In genomic region chr7:99625722-99626375, GRCm38 (mm10) we compare ENCODE assay signal across 8 mouse cellular contexts. TPM values are rescaled to one million over a fixed set of nuclear protein-coding genes. Genes with fewer than 3 reads are reported as not detected.
A peak's percentile ranks its signal among the peaks of the same experiment; 100 is the strongest.
DNase-seq lines count a peak whose midpoint lies in the region; ATAC-seq and TF ChIP-seq lines count a peak whose summit lies in the region.

No protein-coding gene starts in this region.

- peak overlapping the region; percentile 35 for H3K4me3 ChIP-seq in cortical plate, adult 2 months (ENCODE audit: insufficient read depth, low read length)
- H3K4me3 ChIP-seq in gastrocnemius, adult 2 months, result peak overlapping the region; percentile 88
- H3K4me3 ChIP-seq in hindbrain, embryonic 16.5 days (ENCODE audit: low read length), result peak overlapping the region; percentile 59

- TF ChIP-seq CTCF in cortical plate, adult 2 months (IDR thresholded peaks at IDR 0.05; ENCODE audit: extremely low read depth, insufficient read depth, low read length), result peak; percentile 62
- peak; percentile 99 for TF ChIP-seq CTCF in gastrocnemius, adult 2 months (IDR thresholded peaks at IDR 0.05)

- H3K9me3 ChIP-seq in hindbrain, embryonic 16.5 days (ENCODE audit: control insufficient read depth, low read length), result no peaks in the 10 kb centered on the region

- no peaks in the 10 kb centered on the region for H3K4me1 ChIP-seq in cortical plate, adult 2 months (ENCODE audit: control insufficient read depth, insufficient read depth, low read length)
- peaks cover 7% of the 10 kb centered on the region for H3K4me1 ChIP-seq in hindbrain, embryonic 16.5 days (ENCODE audit: control insufficient read depth, insufficient read depth, low read depth, low read length)

- peaks cover 12% of the 10 kb centered on the region for H3K27me3 ChIP-seq in hindbrain, embryonic 16.5 days (replicated peaks; ENCODE audit: control insufficient read depth, insufficient read depth, low read length)

- ATAC-seq in hindbrain, embryonic 16.5 days, result peak; percentile 91

- WGBS in hindbrain, embryonic 16.5 days, result under 1% methylated on average over 61 of the region's 81 CpGs

- intact Hi-C loops in gastrocnemius, adult 2 months (cut with DNase I), result loop anchor here (1.0 to 2.0 kb wide), 2 partner anchors 41 to 84 kb away; no protein-coding TSS in a partner anchor

- peak overlapping the region; percentile 77 for H3K9ac ChIP-seq in hindbrain, embryonic 16.5 days (ENCODE audit: low read depth, low read length)

- no peak for TF ChIP-seq POLR2A in cortical plate, adult 2 months (IDR thresholded peaks at IDR 0.05; ENCODE audit: extremely low read depth, insufficient read depth, low read length)

- no peak overlapping the region for H3K27ac ChIP-seq in cortical plate, adult 2 months (ENCODE audit: insufficient read depth, low read length)
- peak overlapping the region; percentile 96 for H3K27ac ChIP-seq in gastrocnemius, adult 2 months
- H3K27ac ChIP-seq in hindbrain, embryonic 16.5 days (ENCODE audit: low read depth, low read length), result no peak overlapping the region; the same call in 1 of the 2 replicates

- H3K36me3 ChIP-seq in hindbrain, embryonic 16.5 days (ENCODE audit: control insufficient read depth, insufficient read depth, low read length), result no peaks in the 10 kb centered on the region

- peak overlapping the region; percentile 90 for H3K4me2 ChIP-seq in hindbrain, embryonic 16.5 days (ENCODE audit: low read length)

- DNase-seq in T-cell, adult 2 months (ENCODE audit: low spot score), result peak; percentile 78
- peak; percentile 98 for DNase-seq in gastrocnemius, adult 2 months
- DNase-seq in layer of hippocampus, postnatal 36 days, result peak; percentile 86 to 87
- DNase-seq in lung, postnatal 14 days, result peak; percentile 88
- peak; percentile 90 for DNase-seq in ovary, postnatal 36 days (ENCODE audit: low spot score)
- DNase-seq in thymus, postnatal 10 days (ENCODE audit: low spot score in 2 of 2), result peak; percentile 60 to 89

RNA-seq across cellular contexts. Expression of gene Tpbgl, which starts 1.1 kb away (rescaled TPM):
- 2.3 and 2.8 TPM in 2 replicates for polyA plus RNA-seq in cortical plate, adult 2 months (2012; rRNA removed)
- 10 to 100 TPM; 47.8 to 69.3 TPM for total RNA-seq in gastrocnemius, adult 2 months (2021)
- 2.2 and 2.7 TPM in 2 replicates for polyA plus RNA-seq in hindbrain, embryonic 16.5 days (2015; fragmentation: Nextera tagmentation; extraction: Ambion mirVana)
- total RNA-seq in layer of hippocampus, postnatal 36 days (2021), result 1 to 10 TPM; 5.3 to 6.0 TPM

Comparison
In these comparisons a context has a peak if more than half of its experiments do, and no peak if none do; other contexts are left out.
1. H3K4me3 ChIP-seq: peak in every context shown above with its lines; median percentile 88 in gastrocnemius, adult 2 months; 59 in hindbrain, embryonic 16.5 days; 35 in cortical plate, adult 2 months.
2. RNA of gene Tpbgl, which starts 1.1 kb away (total RNA-seq): 47.8 to 69.3 TPM in gastrocnemius, adult 2 months; 5.3 to 6.0 TPM in layer of hippocampus, postnatal 36 days; every median in the first group is over 4 times any median in the second.
3. Peak in every context shown above with its lines, with median percentiles within 50 percentile points of each other: DNase-seq.